Mouse (Mus musculus): ENCODE data around the gene Tmeff2. TPM values are rescaled to one million over a fixed set of nuclear protein-coding genes. Genes with fewer than 3 reads are reported as not detected.

Gene Tmeff2
- polyA plus RNA-seq, 1 experiment from 2014 or later = 13.2 TPM

DNA sequence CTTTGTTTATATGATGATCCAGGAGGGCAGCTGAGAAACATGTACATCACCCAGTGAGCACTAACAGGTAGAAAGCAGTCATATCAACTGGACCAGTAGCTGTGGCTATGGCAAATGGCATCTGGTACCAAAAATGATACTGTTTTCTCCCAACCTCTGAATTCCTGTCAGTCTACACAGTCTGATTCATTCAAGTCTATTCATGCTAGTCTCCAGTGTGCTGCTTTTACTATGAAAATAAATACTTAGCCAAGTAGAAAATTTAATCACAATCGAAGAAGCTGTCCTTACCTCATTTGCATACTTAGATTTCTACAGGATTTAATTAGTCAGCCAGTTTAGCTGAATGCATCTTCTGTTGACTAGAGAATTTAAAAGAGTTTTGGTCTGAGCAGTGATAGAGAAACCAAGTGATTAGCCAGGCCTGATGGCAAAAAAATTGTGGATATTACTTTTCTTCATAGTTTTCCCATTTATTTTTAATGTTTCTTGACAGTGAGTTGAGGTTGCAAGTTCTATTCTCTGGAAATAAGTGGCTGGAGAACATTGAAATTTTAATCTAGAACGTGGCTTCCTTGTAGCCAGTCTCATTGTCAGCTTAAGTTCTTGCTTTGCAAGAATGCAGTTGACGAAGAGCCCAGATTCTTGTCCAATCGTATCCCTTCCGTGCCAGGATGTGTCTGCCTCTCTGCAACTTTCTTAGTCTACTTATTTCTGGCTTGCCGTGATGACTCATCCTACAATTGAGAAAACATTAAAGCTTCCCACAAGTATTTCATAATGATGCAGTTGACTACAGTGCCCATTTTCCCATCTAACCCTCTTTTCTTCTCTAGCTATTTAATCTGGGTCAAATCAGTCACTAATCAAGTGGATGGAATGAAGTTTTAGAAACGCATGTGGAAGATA, 39.9 kb downstream of the Tmeff2 start:
- WGBS = 78% methylated on average over 7 of the region's 7 CpGs
- H3K4me1 ChIP-seq (replicated peaks) = no peaks in the 10 kb centered on the region

DNA sequence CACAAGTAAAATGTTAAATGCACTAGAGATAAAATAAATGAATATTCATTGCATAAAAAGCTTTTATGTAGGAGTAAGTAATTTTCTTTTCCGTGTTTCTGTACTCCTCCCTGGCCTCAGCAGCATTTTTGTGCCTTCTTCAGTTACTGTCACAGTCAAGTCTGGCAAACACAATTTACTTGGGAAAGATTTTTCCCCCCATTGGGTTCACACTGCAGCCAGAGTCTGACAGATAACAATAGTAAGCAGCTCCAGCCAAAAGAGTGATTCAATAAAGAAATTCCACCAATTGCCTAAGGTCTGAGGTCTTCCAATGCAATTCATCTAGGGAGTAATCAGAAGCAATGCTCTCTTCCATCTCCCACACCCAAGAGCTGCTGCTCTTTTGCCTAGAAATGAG, 48.1 kb downstream of the Tmeff2 start:
- ATAC-seq = no peak
- no peak overlapping the region for H3K4me3 ChIP-seq (replicated peaks)
- no peak overlapping the region for H3K9ac ChIP-seq
- no peaks in the 10 kb centered on the region for H3K36me3 ChIP-seq
- no peaks in the 10 kb centered on the region for H3K27me3 ChIP-seq (replicated peaks)
- H3K27ac ChIP-seq = no peak overlapping the region
- H3K9me3 ChIP-seq = no peaks in the 10 kb centered on the region
- H3K4me2 ChIP-seq (replicated peaks) = no peak overlapping the region
- WGBS = 67% methylated on average over 1 of the region's 1 CpGs
- H3K4me1 ChIP-seq (replicated peaks) = no peaks in the 10 kb centered on the region

More for the DNA sequence above, 39.9 kb downstream of the Tmeff2 start:
- Histone ChIP-seq H3K9me3 (no peaks in the 10 kb centered on the region), H3K4me3 (replicated peaks) (no peak overlapping the region), H3K27ac (no peak overlapping the region), H3K4me2 (replicated peaks) (no peak overlapping the region), H3K36me3 (no peaks in the 10 kb centered on the region), H3K9ac (no peak overlapping the region), H3K27me3 (replicated peaks) (no peaks in the 10 kb centered on the region)
- ATAC-seq = no peak

DNA sequence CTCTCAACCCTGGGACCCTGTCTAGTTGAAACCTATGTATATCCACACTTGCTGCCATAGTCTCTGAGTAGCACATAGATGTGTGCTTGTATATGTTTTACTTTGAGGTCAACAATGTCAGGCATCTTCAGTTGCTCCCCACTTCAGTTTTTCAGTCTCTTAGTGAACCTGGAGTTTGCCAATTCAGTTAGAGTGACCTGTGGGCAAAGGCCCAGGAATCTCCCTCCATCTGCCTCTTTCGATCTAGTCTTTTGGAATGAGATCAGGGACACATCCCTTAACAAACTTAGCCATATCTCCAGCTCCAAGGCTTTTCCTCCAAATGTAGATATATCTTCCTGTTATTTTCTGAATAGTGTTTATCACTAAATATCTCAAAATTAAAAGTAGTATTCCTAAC, 58.4 kb downstream of the Tmeff2 start:
- no peak overlapping the region for H3K27ac ChIP-seq
- H3K9me3 ChIP-seq = no peaks in the 10 kb centered on the region
- no peak overlapping the region for H3K4me3 ChIP-seq (replicated peaks)
- no peaks in the 10 kb centered on the region for H3K4me1 ChIP-seq (replicated peaks)
- H3K27me3 ChIP-seq (replicated peaks) = no peaks in the 10 kb centered on the region
- no peak for ATAC-seq
- no peak overlapping the region for H3K9ac ChIP-seq
- H3K36me3 ChIP-seq = no peaks in the 10 kb centered on the region
- no peak overlapping the region for H3K4me2 ChIP-seq (replicated peaks)
- 84% methylated on average over 1 of the region's 1 CpGs for WGBS

GRCm38 (mm10) chr1:50961954-50962648, 61.7 kb downstream of the Tmeff2 start:
- Histone ChIP-seq H3K4me2 (replicated peaks) (no peak overlapping the region), H3K4me3 (replicated peaks) (no peak overlapping the region), H3K27me3 (replicated peaks) (no peaks in the 10 kb centered on the region), H3K4me1 (replicated peaks) (no peaks in the 10 kb centered on the region), H3K9ac (no peak overlapping the region), H3K36me3 (no peaks in the 10 kb centered on the region), H3K9me3 (no peaks in the 10 kb centered on the region), H3K27ac (no peak overlapping the region)
- 27% methylated on average over 5 of the region's 5 CpGs for WGBS
- ATAC-seq = 0 out of 2 replicates have a peak, but pooled peaks have one; percentile 58

DNA sequence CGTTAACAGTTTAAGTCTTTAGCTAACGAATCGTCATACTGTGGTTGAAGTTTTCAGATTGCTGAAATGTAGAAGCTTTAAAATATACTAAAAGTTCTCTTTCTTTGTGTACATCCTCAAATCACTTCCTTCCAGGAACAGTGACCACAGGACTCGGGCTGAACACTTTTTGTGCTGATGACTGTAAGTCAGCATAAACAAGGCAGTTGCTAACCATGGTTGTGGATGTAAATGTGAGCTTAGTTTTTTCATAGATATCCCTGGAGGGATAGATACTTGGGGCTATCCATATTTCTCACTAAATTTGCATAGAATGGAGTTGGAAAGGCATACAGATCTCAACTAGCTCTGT, 62.2 kb downstream of the Tmeff2 start:
- H3K4me2 ChIP-seq (replicated peaks) = no peak overlapping the region
- 35% methylated on average over 4 of the region's 4 CpGs for WGBS

GRCm38 (mm10) chr1:50969685-50970084, 69.2 kb downstream of the Tmeff2 start:
- Histone ChIP-seq H3K27me3 (replicated peaks) (no peaks in the 10 kb centered on the region), H3K4me1 (replicated peaks) (no peaks in the 10 kb centered on the region), H3K4me2 (replicated peaks) (no peak overlapping the region), H3K36me3 (no peaks in the 10 kb centered on the region), H3K4me3 (replicated peaks) (no peak overlapping the region), H3K9ac (no peak overlapping the region), H3K27ac (no peak overlapping the region), H3K9me3 (no peaks in the 10 kb centered on the region)
- 76% methylated on average over 2 of the region's 2 CpGs for WGBS
- no peak for ATAC-seq

More for the DNA sequence above, 62.2 kb downstream of the Tmeff2 start:
- Histone ChIP-seq H3K27ac (no peak overlapping the region), H3K4me1 (replicated peaks) (no peaks in the 10 kb centered on the region), H3K4me3 (replicated peaks) (no peak overlapping the region), H3K9me3 (no peaks in the 10 kb centered on the region), H3K9ac (no peak overlapping the region), H3K27me3 (replicated peaks) (no peaks in the 10 kb centered on the region), H3K36me3 (no peaks in the 10 kb centered on the region)
- ATAC-seq = no peak

DNA sequence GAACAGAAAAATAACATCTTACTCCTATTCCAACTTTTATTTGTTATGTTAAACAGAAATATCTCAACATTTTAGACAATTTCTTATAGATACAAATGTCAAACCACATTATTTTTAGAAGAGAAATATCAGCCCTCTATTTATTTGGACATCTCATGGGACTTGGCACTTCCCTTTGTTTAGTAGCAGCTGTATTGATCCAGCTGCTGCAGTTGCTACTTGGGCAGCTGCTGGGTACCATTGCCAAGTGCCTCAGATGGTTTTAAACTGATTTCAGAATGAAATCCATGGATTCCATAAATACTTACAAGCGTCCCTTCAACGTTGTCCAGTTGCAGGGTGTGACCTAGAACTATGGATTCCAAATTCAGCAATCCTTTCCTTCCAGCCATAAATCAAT, 70.4 kb downstream of the Tmeff2 start:
- Histone ChIP-seq H3K4me1 (replicated peaks) (no peaks in the 10 kb centered on the region), H3K4me2 (replicated peaks) (no peak overlapping the region), H3K9ac (no peak overlapping the region), H3K9me3 (no peaks in the 10 kb centered on the region), H3K4me3 (replicated peaks) (no peak overlapping the region), H3K27me3 (replicated peaks) (no peaks in the 10 kb centered on the region), H3K27ac (no peak overlapping the region), H3K36me3 (no peaks in the 10 kb centered on the region)
- no peak for ATAC-seq
- WGBS = 45% methylated on average over 2 of the region's 2 CpGs

- Histone ChIP-seq H3K4me1 (replicated peaks) (no peaks in the 10 kb centered on the region), H3K9ac (no peak overlapping the region), H3K27ac (no peak overlapping the region), H3K9me3 (no peaks in the 10 kb centered on the region), H3K27me3 (replicated peaks) (no peaks in the 10 kb centered on the region), H3K4me2 (replicated peaks) (no peak overlapping the region), H3K36me3 (no peaks in the 10 kb centered on the region), H3K4me3 (replicated peaks) (no peak overlapping the region)
- WGBS = 83% methylated on average over 6 of the region's 6 CpGs
- no peak for ATAC-seq
Observed at GRCm38 (mm10) chr1:50972509-50973436, 72.3 kb downstream of the Tmeff2 start.

DNA sequence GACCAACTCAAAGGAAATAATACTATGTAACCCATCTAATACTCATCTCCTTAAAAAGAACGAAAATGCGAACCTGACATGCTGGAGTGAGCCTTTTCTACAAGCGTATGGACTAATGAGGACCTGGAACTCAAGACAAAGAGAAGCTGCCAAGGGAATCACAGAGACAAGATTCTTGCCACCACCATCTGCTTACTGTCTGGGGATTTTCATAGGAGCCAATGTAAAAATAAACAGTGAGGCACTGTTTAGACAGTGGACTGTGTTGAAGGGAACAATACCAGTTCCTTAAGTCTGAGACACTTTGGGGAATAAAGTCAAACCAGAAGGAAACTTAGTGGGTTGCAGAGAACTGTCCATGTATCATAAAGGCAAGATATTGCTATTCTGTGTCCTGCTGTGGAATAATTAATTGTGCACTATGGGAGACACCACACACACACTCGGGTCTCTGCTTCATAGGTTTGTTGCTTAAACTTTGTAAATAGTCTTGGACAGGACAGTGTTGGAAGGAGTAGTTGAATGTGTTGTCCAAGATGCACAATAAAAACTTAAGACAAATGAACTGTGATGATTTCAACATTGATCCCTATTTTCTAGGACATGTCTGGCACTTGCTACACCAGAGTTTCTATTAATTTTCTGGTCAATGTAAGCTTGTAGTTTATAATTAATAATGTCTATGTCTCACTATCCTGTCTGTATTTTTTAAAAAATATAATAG, 79.1 kb downstream of the Tmeff2 start:
- no peaks in the 10 kb centered on the region for H3K36me3 ChIP-seq
- ATAC-seq = no peak
- H3K9me3 ChIP-seq = no peaks in the 10 kb centered on the region
- H3K27me3 ChIP-seq (replicated peaks) = no peaks in the 10 kb centered on the region
- no peak overlapping the region for H3K4me2 ChIP-seq (replicated peaks)
- no peak overlapping the region for H3K27ac ChIP-seq
- no peak overlapping the region for H3K9ac ChIP-seq
- H3K4me3 ChIP-seq (replicated peaks) = no peak overlapping the region
- 49% methylated on average over 4 of the region's 4 CpGs for WGBS
- H3K4me1 ChIP-seq (replicated peaks) = 0 out of 2 replicates have a peak, but pooled peaks cover 3% of the 10 kb centered on the region

DNA sequence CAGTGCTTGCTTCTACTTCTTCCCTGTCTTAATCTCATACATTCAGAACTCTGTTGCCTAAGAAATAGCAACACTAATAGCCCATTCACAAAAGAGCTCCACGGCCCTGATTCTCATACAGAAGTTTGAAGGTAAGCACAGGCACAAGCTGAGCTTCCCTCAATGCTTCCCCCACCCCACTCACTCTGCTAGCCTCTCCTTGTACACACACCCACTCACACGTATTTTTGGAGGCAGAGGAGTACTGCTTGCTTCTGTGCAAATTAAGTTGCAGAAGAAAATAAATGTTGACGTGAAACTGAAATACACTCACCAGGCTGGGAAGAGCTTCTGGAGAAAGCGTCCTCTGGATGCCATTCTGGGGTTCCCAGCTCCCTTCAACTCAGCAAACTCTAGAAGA, 80.1 kb downstream of the Tmeff2 start:
- H3K27ac ChIP-seq = no peak overlapping the region
- H3K4me3 ChIP-seq (replicated peaks) = no peak overlapping the region
- no peak for ATAC-seq
- no peak overlapping the region for H3K9ac ChIP-seq
- WGBS = 78% methylated on average over 4 of the region's 4 CpGs
- H3K4me2 ChIP-seq (replicated peaks) = no peak overlapping the region
- no peaks in the 10 kb centered on the region for H3K27me3 ChIP-seq (replicated peaks)
- H3K4me1 ChIP-seq (replicated peaks) = 0 out of 2 replicates have a peak, but pooled peaks cover 3% of the 10 kb centered on the region
- no peaks in the 10 kb centered on the region for H3K9me3 ChIP-seq
- no peaks in the 10 kb centered on the region for H3K36me3 ChIP-seq

GRCm38 (mm10) chr1:50981151-50981828, 80.8 kb downstream of the Tmeff2 start:
- ATAC-seq = no peak
- no peak overlapping the region for H3K4me2 ChIP-seq (replicated peaks)
- H3K36me3 ChIP-seq = no peaks in the 10 kb centered on the region
- no peak overlapping the region for H3K9ac ChIP-seq
- H3K4me3 ChIP-seq (replicated peaks) = no peak overlapping the region
- H3K4me1 ChIP-seq (replicated peaks) = 0 out of 2 replicates have a peak, but pooled peaks cover 3% of the 10 kb centered on the region
- WGBS = 58% methylated on average over 7 of the region's 7 CpGs
- no peaks in the 10 kb centered on the region for H3K27me3 ChIP-seq (replicated peaks)
- H3K9me3 ChIP-seq = no peaks in the 10 kb centered on the region
- no peak overlapping the region for H3K27ac ChIP-seq
